Mouse (Mus musculus): ENCODE data around the gene Fa2h. TPM values are rescaled to one million over a fixed set of nuclear protein-coding genes. Genes with fewer than 3 reads are reported as not detected.

Fa2h gene
- total and polyA plus RNA-seq, 2 experiments from 2014 or later: 0.79 to 1.8 TPM

DNA sequence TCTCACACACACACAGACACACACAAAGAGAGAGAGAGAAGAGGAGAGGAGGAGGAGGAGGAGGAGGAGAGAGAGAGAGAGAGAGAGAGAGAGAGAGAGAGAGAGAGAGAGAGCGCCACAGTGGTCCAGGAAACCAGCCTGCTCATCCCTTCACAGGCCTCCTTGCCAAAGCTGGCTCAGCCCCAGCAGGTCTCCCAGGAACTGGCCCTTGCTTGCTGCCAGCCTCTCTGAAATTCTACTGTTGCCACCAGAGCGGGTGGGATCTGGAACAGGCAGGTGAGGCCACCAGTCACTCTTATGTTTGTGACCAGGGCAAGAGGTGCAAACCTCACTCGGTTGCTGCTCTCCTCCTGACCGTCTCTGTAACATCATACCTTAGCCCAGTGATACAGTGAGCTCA lies 36.2 kb downstream of the Fa2h start:
- no peak for ATAC-seq (ENCODE audit: low FRiP score)
- Histone ChIP-seq H3K9me3 (ENCODE audit: low read length) (no peaks in the 10 kb centered on the region), H3K27me3 (ENCODE audit: insufficient read depth, low read length) (no peaks in the 10 kb centered on the region), H3K36me3 (ENCODE audit: insufficient read depth, low read length) (no peaks in the 10 kb centered on the region), H3K4me1 (ENCODE audit: insufficient read depth, low read length) (no peaks in the 10 kb centered on the region), H3K9ac (replicated peaks; ENCODE audit: low read length, poor library complexity, severe bottlenecking) (no peak overlapping the region), H3K27ac (ENCODE audit: low read depth, low read length) (no peak overlapping the region), H3K4me3 (ENCODE audit: low read depth, low read length) (no peak overlapping the region), H3K4me2 (ENCODE audit: low read depth, low read length, poor library complexity, severe bottlenecking) (no peak overlapping the region)
- TF ChIP-seq CTCF (IDR thresholded peaks at IDR 0.05): no peak
- WGBS: 86% methylated on average over 4 of the region's 4 CpGs
- peak; percentile 28 for DNase-seq (ENCODE audit: low spot score)

- H3K4me2 ChIP-seq (ENCODE audit: low read depth, low read length, poor library complexity, severe bottlenecking): no peak overlapping the region
- no peak; the same call in 1 of the 2 replicates for TF ChIP-seq CTCF (IDR thresholded peaks at IDR 0.05)
- no peaks in the 10 kb centered on the region for H3K9me3 ChIP-seq (ENCODE audit: low read length)
- no peaks in the 10 kb centered on the region for H3K4me1 ChIP-seq (ENCODE audit: insufficient read depth, low read length)
- WGBS: 77% methylated on average over 9 of the region's 9 CpGs
- DNase-seq (ENCODE audit: low spot score) (peak; percentile 57), ATAC-seq (ENCODE audit: low FRiP score) (peak; percentile 56; the same call in 1 of the 2 replicates)
- no peak overlapping the region for H3K4me3 ChIP-seq (ENCODE audit: low read depth, low read length)
- no peaks in the 10 kb centered on the region for H3K36me3 ChIP-seq (ENCODE audit: insufficient read depth, low read length)
- no peak overlapping the region for H3K27ac ChIP-seq (ENCODE audit: low read depth, low read length)
- no peaks in the 10 kb centered on the region for H3K27me3 ChIP-seq (ENCODE audit: insufficient read depth, low read length)
- no peak overlapping the region for H3K9ac ChIP-seq (replicated peaks; ENCODE audit: low read length, poor library complexity, severe bottlenecking)
These were observed 40.1 kb downstream of the Fa2h start for GRCm38 (mm10) chr8:111353497-111353896.

GRCm38 (mm10) chr8:111352289-111352688 lies 41.3 kb downstream of the Fa2h start:
- no peaks in the 10 kb centered on the region for H3K27me3 ChIP-seq (ENCODE audit: insufficient read depth, low read length)
- ATAC-seq (ENCODE audit: low FRiP score) (no peak), DNase-seq (ENCODE audit: low spot score) (no peak)
- no peak overlapping the region for H3K4me3 ChIP-seq (ENCODE audit: low read depth, low read length)
- no peaks in the 10 kb centered on the region for H3K9me3 ChIP-seq (ENCODE audit: low read length)
- no peak for TF ChIP-seq CTCF (IDR thresholded peaks at IDR 0.05)
- WGBS: 92% methylated on average over 5 of the region's 5 CpGs
- no peak overlapping the region for H3K27ac ChIP-seq (ENCODE audit: low read depth, low read length)
- H3K9ac ChIP-seq (replicated peaks; ENCODE audit: low read length, poor library complexity, severe bottlenecking): no peak overlapping the region
- no peak overlapping the region for H3K4me2 ChIP-seq (ENCODE audit: low read depth, low read length, poor library complexity, severe bottlenecking)
- H3K36me3 ChIP-seq (ENCODE audit: insufficient read depth, low read length): no peaks in the 10 kb centered on the region
- H3K4me1 ChIP-seq (ENCODE audit: insufficient read depth, low read length): no peaks in the 10 kb centered on the region

DNA sequence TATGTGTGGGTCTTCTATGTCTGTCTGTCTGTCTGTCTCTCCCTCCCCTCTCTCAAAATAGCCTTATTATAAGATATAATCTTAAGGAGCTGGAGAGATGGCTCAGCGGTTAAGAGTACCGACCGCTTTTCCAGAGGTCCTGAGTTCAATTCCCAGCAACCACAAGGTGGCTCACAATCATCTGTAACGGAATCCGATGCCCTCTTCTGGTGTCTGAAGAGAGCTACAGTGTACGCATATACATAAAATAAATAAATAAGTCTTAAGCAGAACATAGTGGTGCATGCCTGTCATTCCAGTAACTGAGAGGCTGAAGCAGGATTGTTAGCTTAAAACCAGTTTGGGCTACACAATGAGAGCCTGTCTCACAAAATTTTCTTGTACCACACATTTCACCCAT lies 43.0 kb downstream of the Fa2h start:
- H3K27me3 ChIP-seq (ENCODE audit: insufficient read depth, low read length): no peaks in the 10 kb centered on the region
- H3K36me3 ChIP-seq (ENCODE audit: insufficient read depth, low read length): no peaks in the 10 kb centered on the region
- no peaks in the 10 kb centered on the region for H3K4me1 ChIP-seq (ENCODE audit: insufficient read depth, low read length)
- 0 out of 2 replicates have a peak, but pooled peaks have one; percentile 12 for TF ChIP-seq CTCF (IDR thresholded peaks at IDR 0.05)
- H3K27ac ChIP-seq (ENCODE audit: low read depth, low read length): no peak overlapping the region
- ATAC-seq (ENCODE audit: low FRiP score): no peak
- no peak for DNase-seq (ENCODE audit: low spot score)
- no peak overlapping the region for H3K9ac ChIP-seq (replicated peaks; ENCODE audit: low read length, poor library complexity, severe bottlenecking)
- no peaks in the 10 kb centered on the region for H3K9me3 ChIP-seq (ENCODE audit: low read length)
- WGBS: 84% methylated on average over 6 of the region's 6 CpGs
- no peak overlapping the region for H3K4me2 ChIP-seq (ENCODE audit: low read depth, low read length, poor library complexity, severe bottlenecking)
- no peak overlapping the region for H3K4me3 ChIP-seq (ENCODE audit: low read depth, low read length)

- Histone ChIP-seq H3K27me3 (ENCODE audit: insufficient read depth, low read length) (peaks cover 8% of the 10 kb centered on the region; the same call in 1 of the 2 replicates), H3K4me1 (ENCODE audit: insufficient read depth, low read length) (no peaks in the 10 kb centered on the region), H3K36me3 (ENCODE audit: insufficient read depth, low read length) (no peaks in the 10 kb centered on the region), H3K9me3 (ENCODE audit: low read length) (no peaks in the 10 kb centered on the region), H3K27ac (ENCODE audit: low read depth, low read length) (no peak overlapping the region), H3K4me3 (ENCODE audit: low read depth, low read length) (no peak overlapping the region), H3K4me2 (ENCODE audit: low read depth, low read length, poor library complexity, severe bottlenecking) (no peak overlapping the region), H3K9ac (replicated peaks; ENCODE audit: low read length, poor library complexity, severe bottlenecking) (no peak overlapping the region)
- ATAC-seq (ENCODE audit: low FRiP score) (no peak), DNase-seq (ENCODE audit: low spot score) (peak; percentile 81)
- 18% methylated on average over 5 of the region's 5 CpGs for WGBS
- peak; percentile 91 for TF ChIP-seq CTCF (IDR thresholded peaks at IDR 0.05)
These were observed 50.4 kb downstream of the Fa2h start for GRCm38 (mm10) chr8:111343225-111343624.

DNA sequence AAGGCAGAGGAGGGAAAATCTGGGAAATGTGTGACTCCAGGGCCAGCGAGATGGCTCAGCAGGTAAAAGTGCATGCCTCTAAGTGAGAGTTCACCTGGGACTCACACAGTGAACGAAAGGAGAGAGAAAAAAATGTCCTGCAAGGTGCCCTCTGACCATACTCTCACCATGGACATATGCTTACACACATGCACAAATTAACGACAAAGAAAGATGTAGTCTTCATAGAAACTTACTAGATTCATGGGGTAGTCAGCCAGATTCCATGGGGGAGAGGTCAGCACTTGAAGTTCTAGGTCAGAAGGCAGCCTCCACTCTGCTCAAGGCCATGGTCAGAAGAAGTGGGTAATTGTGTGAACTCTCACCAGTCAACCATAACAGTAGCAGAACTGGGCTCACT lies 53.4 kb downstream of the Fa2h start:
- Histone ChIP-seq H3K4me2 (ENCODE audit: low read depth, low read length, poor library complexity, severe bottlenecking) (no peak overlapping the region), H3K27me3 (ENCODE audit: insufficient read depth, low read length) (peaks cover 11% of the 10 kb centered on the region; the same call in 1 of the 2 replicates), H3K9ac (replicated peaks; ENCODE audit: low read length, poor library complexity, severe bottlenecking) (no peak overlapping the region), H3K4me3 (ENCODE audit: low read depth, low read length) (no peak overlapping the region), H3K36me3 (ENCODE audit: insufficient read depth, low read length) (no peaks in the 10 kb centered on the region), H3K9me3 (ENCODE audit: low read length) (no peaks in the 10 kb centered on the region), H3K4me1 (ENCODE audit: insufficient read depth, low read length) (no peaks in the 10 kb centered on the region), H3K27ac (ENCODE audit: low read depth, low read length) (no peak overlapping the region)
- TF ChIP-seq CTCF (IDR thresholded peaks at IDR 0.05): no peak
- ATAC-seq (ENCODE audit: low FRiP score) (no peak), DNase-seq (ENCODE audit: low spot score) (no peak)
- 84% methylated on average over 3 of the region's 3 CpGs for WGBS
